Mouse (Mus musculus) erythroblast, embryonic 14.5 days (primary cell): ENCODE data around the gene Klf3. TPM values are rescaled to one million over a fixed set of nuclear protein-coding genes. Genes with fewer than 3 reads are reported as not detected.
A peak's percentile ranks its signal among the peaks of the same experiment; 100 is the strongest.

Source experiments
- H3K27me3 ChIP-seq: 2 replicates; pipeline ENCODE4 v1.6.1; 2012; ENCODE audit warnings: inconsistent platforms; ENCODE audit not compliant: control insufficient read depth
- H3K36me3 ChIP-seq: 2 replicates; pipeline ENCODE4 v1.6.1; 2012; ENCODE audit warnings: mild to moderate bottlenecking, inconsistent platforms; ENCODE audit not compliant: control insufficient read depth
- H3K4me1 ChIP-seq: 2 replicates; pipeline ENCODE4 v1.6.1; 2012; ENCODE audit warnings: inconsistent platforms; ENCODE audit not compliant: control insufficient read depth
- H3K4me3 ChIP-seq: replicated peaks from 2 replicates; pipeline ENCODE3; 2012; ENCODE audit warnings: moderate library complexity, mild to moderate bottlenecking, inconsistent platforms
- H3K9me3 ChIP-seq: 2 replicates; pipeline ENCODE4 v1.6.1; 2012; ENCODE audit warnings: low read length, inconsistent platforms, mixed read lengths; ENCODE audit not compliant: control insufficient read depth
- GATA1 ChIP-seq: IDR thresholded peaks from 2 replicates; pipeline ENCODE4 v1.6.1; 2012; ENCODE audit warnings: low read length, inconsistent platforms, mixed read lengths
- TAL1 ChIP-seq: IDR thresholded peaks from 3 replicates; pipeline ENCODE4 v1.6.1; 2012; ENCODE audit warnings: low read length, inconsistent platforms, mixed read lengths
- polyA plus RNA-seq: library from polyadenylated mRNA; stranded (reverse); fragments of >175 nt; gene quantifications from 2 replicates; pipeline ENCODE4 v1.2.3, GENCODE M21; 2012

The Klf3 gene
- polyA plus RNA-seq, 1 experiment = 88.0 TPM

DNA sequence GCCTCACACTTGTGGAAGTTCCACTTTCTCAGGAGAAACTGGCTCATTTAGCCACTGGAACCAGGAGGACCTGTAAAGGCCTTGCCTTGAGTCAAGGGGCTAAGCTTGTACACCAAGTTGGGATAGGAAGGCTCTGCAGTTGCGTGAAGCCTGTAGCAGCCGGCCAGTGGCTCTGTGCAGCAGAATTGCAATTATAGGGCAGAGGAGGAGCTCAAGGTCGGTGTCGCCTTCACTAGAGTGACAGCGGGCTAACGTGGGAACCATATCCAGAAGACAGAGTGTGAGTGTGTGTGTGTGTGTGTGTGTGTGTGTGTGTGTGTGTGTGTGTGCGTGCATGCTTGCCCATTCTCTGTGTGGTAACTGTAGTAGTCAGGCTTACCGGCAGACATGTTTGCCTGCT is 12.4 kb downstream of the Klf3 start:
- Histone ChIP-seq H3K4me1 (peaks cover 86% of the 10 kb centered on the region), H3K4me3 (peak overlapping the region; percentile 99), H3K9me3 (no peaks in the 10 kb centered on the region), H3K36me3 (peaks cover 92% of the 10 kb centered on the region), H3K27me3 (no peaks in the 10 kb centered on the region; the same call in 1 of the 2 replicates)
- TF ChIP-seq GATA1 (no peak), TAL1 (no peak)

DNA sequence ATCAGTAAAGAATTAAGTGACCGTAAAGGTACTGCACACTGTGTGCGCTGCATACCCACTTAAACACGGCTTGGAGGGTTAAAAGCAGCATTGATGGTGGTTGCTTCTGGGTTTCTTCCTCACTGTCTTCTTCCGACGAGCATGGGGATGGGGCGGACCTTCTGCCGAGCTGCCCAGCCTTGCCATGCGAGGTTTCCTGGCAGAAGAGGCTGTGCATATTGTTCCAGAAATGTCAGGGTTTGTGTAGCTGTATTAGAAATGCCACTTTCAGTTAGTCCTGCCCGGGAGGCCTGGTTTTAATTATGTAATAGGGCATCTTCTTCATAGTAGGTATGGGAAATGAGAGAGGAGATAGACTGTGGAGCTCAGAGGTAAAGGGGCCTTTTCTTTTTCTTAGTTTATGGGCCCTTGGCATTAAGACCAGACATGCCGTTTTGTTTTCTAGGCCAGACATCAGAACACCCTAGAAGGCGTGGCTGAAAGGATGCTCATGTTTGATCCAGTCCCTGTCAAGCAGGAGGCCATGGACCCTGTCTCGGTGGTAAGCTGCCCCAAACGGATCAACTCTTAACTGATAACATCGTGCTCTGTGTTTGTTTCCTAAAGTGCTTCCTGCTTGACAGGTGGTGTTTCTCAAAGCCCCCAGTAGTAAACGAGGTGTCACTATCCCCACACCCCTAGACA is 13.2 kb downstream of the Klf3 start:
- Histone ChIP-seq H3K4me3 (no peak overlapping the region), H3K27me3 (no peaks in the 10 kb centered on the region; the same call in 1 of the 2 replicates), H3K4me1 (peaks cover 86% of the 10 kb centered on the region), H3K36me3 (peaks cover 94% of the 10 kb centered on the region), H3K9me3 (no peaks in the 10 kb centered on the region)
- TF ChIP-seq TAL1 (no peak), GATA1 (no peak)

- Histone ChIP-seq H3K27me3 (no peaks in the 10 kb centered on the region; the same call in 1 of the 2 replicates), H3K4me3 (no peak overlapping the region), H3K36me3 (peaks cover 96% of the 10 kb centered on the region), H3K9me3 (no peaks in the 10 kb centered on the region), H3K4me1 (peaks cover 84% of the 10 kb centered on the region)
- TF ChIP-seq GATA1 (no peak), TAL1 (no peak)
Observed at GRCm38 (mm10) chr5:64816974-64817296, 13.7 kb downstream of the Klf3 start.

DNA sequence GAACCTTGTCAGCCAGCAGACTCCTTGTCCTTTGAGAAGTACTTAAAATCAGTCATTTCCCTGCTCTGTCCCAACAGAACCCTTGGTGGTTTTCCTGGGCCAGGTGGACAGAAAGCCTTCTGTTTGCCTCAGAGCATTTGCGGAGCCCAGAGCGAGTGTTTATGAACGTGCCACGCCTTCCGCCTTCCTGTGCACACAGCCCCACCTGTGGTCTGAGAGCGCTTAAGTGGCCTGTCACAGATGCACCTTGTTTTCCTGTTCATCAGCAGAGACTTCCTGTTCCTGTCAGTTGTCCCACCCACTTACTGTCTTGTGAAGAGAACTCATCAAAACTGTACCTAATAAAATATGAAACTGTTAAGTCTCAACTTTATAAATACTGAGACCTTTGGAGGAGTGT is 16.2 kb downstream of the Klf3 start:
- Histone ChIP-seq H3K9me3 (no peaks in the 10 kb centered on the region), H3K27me3 (no peaks in the 10 kb centered on the region; the same call in 1 of the 2 replicates), H3K4me1 (peaks cover 67% of the 10 kb centered on the region), H3K4me3 (no peak overlapping the region), H3K36me3 (peaks cover 100% of the 10 kb centered on the region)
- TF ChIP-seq TAL1 (no peak), GATA1 (no peak)

DNA sequence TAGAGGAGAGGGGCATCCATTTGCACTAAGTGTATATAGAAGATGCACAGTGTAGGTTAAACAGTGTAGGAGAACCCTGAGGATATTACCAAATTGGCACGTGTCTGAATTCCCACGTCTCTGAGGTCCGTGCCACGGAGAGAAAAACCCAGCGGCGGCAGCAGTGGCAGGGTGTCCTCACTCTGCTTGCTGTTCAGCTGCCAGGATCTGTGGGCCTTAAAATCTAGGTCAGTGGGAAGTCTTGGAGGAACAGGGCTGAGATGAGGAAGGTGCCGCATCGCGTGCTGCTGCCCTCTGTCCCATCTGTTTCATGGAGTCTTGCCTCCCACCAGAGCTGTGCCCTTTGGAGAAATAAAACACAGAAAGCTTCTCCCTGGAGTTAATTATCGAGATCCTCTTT is 16.9 kb downstream of the Klf3 start:
- no peak overlapping the region for H3K4me3 ChIP-seq
- no peaks in the 10 kb centered on the region for H3K9me3 ChIP-seq
- TF ChIP-seq TAL1 (no peak), GATA1 (no peak)
- peaks cover 100% of the 10 kb centered on the region for H3K36me3 ChIP-seq
- no peaks in the 10 kb centered on the region; the same call in 1 of the 2 replicates for H3K27me3 ChIP-seq
- H3K4me1 ChIP-seq = peaks cover 59% of the 10 kb centered on the region

- Histone ChIP-seq H3K9me3 (no peaks in the 10 kb centered on the region), H3K4me3 (no peak overlapping the region), H3K4me1 (peaks cover 48% of the 10 kb centered on the region), H3K27me3 (no peaks in the 10 kb centered on the region; the same call in 1 of the 2 replicates), H3K36me3 (peaks cover 100% of the 10 kb centered on the region)
- TF ChIP-seq GATA1 = no peak
- TF ChIP-seq TAL1 = no peak
Observed at GRCm38 (mm10) chr5:64821294-64821693, 18.1 kb downstream of the Klf3 start.

GRCm38 (mm10) chr5:64821964-64822363 is 18.8 kb downstream of the Klf3 start:
- TF ChIP-seq GATA1 = no peak
- no peak for TF ChIP-seq TAL1
- H3K36me3 ChIP-seq = peaks cover 100% of the 10 kb centered on the region
- no peak overlapping the region for H3K4me3 ChIP-seq
- no peaks in the 10 kb centered on the region; the same call in 1 of the 2 replicates for H3K27me3 ChIP-seq
- peaks cover 41% of the 10 kb centered on the region for H3K4me1 ChIP-seq
- no peaks in the 10 kb centered on the region for H3K9me3 ChIP-seq

DNA sequence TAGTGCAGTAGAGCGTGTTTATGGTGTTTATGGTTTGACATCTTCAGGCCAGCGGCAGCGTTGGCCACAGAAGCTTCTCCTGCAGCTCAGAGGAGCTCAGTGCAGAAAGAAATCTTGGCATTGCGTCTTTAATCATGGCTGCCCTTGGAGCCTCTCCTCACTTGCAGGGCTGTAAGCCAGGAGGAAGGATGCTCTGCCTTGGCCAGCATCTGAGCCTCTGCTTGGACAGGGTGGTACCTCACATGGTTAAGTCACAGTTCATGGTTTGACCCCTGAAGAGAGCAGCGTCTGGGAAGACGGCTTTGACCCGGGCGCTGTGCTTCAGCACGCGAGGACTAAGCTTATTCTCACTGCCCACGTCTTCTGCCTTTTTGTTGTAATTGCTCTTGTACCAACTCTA is 20.2 kb downstream of the Klf3 start:
- peaks cover 100% of the 10 kb centered on the region for H3K36me3 ChIP-seq
- H3K27me3 ChIP-seq = no peaks in the 10 kb centered on the region; the same call in 1 of the 2 replicates
- no peaks in the 10 kb centered on the region for H3K9me3 ChIP-seq
- H3K4me3 ChIP-seq = no peak overlapping the region
- H3K4me1 ChIP-seq = peaks cover 35% of the 10 kb centered on the region
- no peak for TF ChIP-seq GATA1
- TF ChIP-seq TAL1 = no peak

- Histone ChIP-seq H3K9me3 (no peaks in the 10 kb centered on the region), H3K27me3 (peaks cover 2% of the 10 kb centered on the region; the same call in 1 of the 2 replicates), H3K4me3 (no peak overlapping the region), H3K4me1 (peaks cover 26% of the 10 kb centered on the region), H3K36me3 (peaks cover 100% of the 10 kb centered on the region)
- TF ChIP-seq TAL1 = no peak
- no peak for TF ChIP-seq GATA1
Observed at GRCm38 (mm10) chr5:64824765-64825164, 21.6 kb downstream of the Klf3 start.
